Mouse (Mus musculus): ENCODE results near the gene Lgr6.
A peak's percentile ranks its signal among the peaks of the same experiment; 100 is the strongest.

The Lgr6 gene

GRCm38 (mm10) chr1:135060174-135060573 lies 44.9 kb downstream of the Lgr6 start:
- Histone ChIP-seq H3K36me3 (ENCODE audit: insufficient read depth, low read length) (no peaks in the 10 kb centered on the region), H3K4me3 (replicated peaks; ENCODE audit: low read length) (no peak overlapping the region), H3K27me3 (ENCODE audit: insufficient read depth, low read length) (peaks cover 12% of the 10 kb centered on the region), H3K9me3 (ENCODE audit: low read length) (peaks cover 17% of the 10 kb centered on the region), H3K4me1 (replicated peaks; ENCODE audit: low read depth, low read length) (no peaks in the 10 kb centered on the region; the same call in 1 of the 2 replicates)
- TF ChIP-seq POU5F1 (IDR thresholded peaks at IDR 0.05; ENCODE audit: borderline replicate concordance, low read length) = no peak
- no peak for TF ChIP-seq CTCF (conservative IDR thresholded peaks at IDR 0.05; ENCODE audit: low read length)
- no peak for TF ChIP-seq NANOG (IDR thresholded peaks at IDR 0.05; ENCODE audit: borderline replicate concordance, low read length)

GRCm38 (mm10) chr1:135056901-135057300 lies 48.2 kb downstream of the Lgr6 start:
- H3K4me3 ChIP-seq (replicated peaks; ENCODE audit: low read length) = no peak overlapping the region
- peaks cover 15% of the 10 kb centered on the region for H3K27me3 ChIP-seq (ENCODE audit: insufficient read depth, low read length)
- H3K36me3 ChIP-seq (ENCODE audit: insufficient read depth, low read length) = no peaks in the 10 kb centered on the region
- H3K9me3 ChIP-seq (ENCODE audit: low read length) = peaks cover 17% of the 10 kb centered on the region
- H3K4me1 ChIP-seq (replicated peaks; ENCODE audit: low read depth, low read length) = no peaks in the 10 kb centered on the region
- TF ChIP-seq CTCF (conservative IDR thresholded peaks at IDR 0.05; ENCODE audit: low read length) (no peak), NANOG (IDR thresholded peaks at IDR 0.05; ENCODE audit: borderline replicate concordance, low read length) (no peak), POU5F1 (IDR thresholded peaks at IDR 0.05; ENCODE audit: borderline replicate concordance, low read length) (no peak)

- H3K4me3 ChIP-seq (replicated peaks; ENCODE audit: low read length) = no peak overlapping the region
- peaks cover 12% of the 10 kb centered on the region for H3K9me3 ChIP-seq (ENCODE audit: low read length)
- TF ChIP-seq NANOG (IDR thresholded peaks at IDR 0.05; ENCODE audit: borderline replicate concordance, low read length) (no peak), POU5F1 (IDR thresholded peaks at IDR 0.05; ENCODE audit: borderline replicate concordance, low read length) (no peak), CTCF (conservative IDR thresholded peaks at IDR 0.05; ENCODE audit: low read length) (no peak)
- no peaks in the 10 kb centered on the region for H3K36me3 ChIP-seq (ENCODE audit: insufficient read depth, low read length)
- H3K4me1 ChIP-seq (replicated peaks; ENCODE audit: low read depth, low read length) = no peaks in the 10 kb centered on the region
- H3K27me3 ChIP-seq (ENCODE audit: insufficient read depth, low read length) = peaks cover 19% of the 10 kb centered on the region
These were observed 51.0 kb downstream of the Lgr6 start for GRCm38 (mm10) chr1:135054121-135054520.

- no peaks in the 10 kb centered on the region for H3K36me3 ChIP-seq (ENCODE audit: insufficient read depth, low read length)
- TF ChIP-seq POU5F1 (IDR thresholded peaks at IDR 0.05; ENCODE audit: borderline replicate concordance, low read length) (no peak), CTCF (conservative IDR thresholded peaks at IDR 0.05; ENCODE audit: low read length) (no peak), NANOG (IDR thresholded peaks at IDR 0.05; ENCODE audit: borderline replicate concordance, low read length) (no peak)
- no peak overlapping the region for H3K4me3 ChIP-seq (replicated peaks; ENCODE audit: low read length)
- no peaks in the 10 kb centered on the region for H3K9me3 ChIP-seq (ENCODE audit: low read length)
- H3K4me1 ChIP-seq (replicated peaks; ENCODE audit: low read depth, low read length) = no peaks in the 10 kb centered on the region
- H3K27me3 ChIP-seq (ENCODE audit: insufficient read depth, low read length) = peaks cover 10% of the 10 kb centered on the region; the same call in 1 of the 2 replicates
These were observed 60.6 kb downstream of the Lgr6 start for GRCm38 (mm10) chr1:135044439-135044838.

GRCm38 (mm10) chr1:135036297-135036696 lies 68.8 kb downstream of the Lgr6 start:
- H3K36me3 ChIP-seq (ENCODE audit: insufficient read depth, low read length) = no peaks in the 10 kb centered on the region
- no peak for TF ChIP-seq POU5F1 (IDR thresholded peaks at IDR 0.05; ENCODE audit: borderline replicate concordance, low read length)
- TF ChIP-seq CTCF (conservative IDR thresholded peaks at IDR 0.05; ENCODE audit: low read length) = no peak
- TF ChIP-seq NANOG (IDR thresholded peaks at IDR 0.05; ENCODE audit: borderline replicate concordance, low read length) = no peak
- peaks cover 3% of the 10 kb centered on the region; the same call in 1 of the 2 replicates for H3K4me1 ChIP-seq (replicated peaks; ENCODE audit: low read depth, low read length)
- H3K4me3 ChIP-seq (replicated peaks; ENCODE audit: low read length) = no peak overlapping the region
- H3K9me3 ChIP-seq (ENCODE audit: low read length) = no peaks in the 10 kb centered on the region
- peaks cover 17% of the 10 kb centered on the region; the same call in 1 of the 2 replicates for H3K27me3 ChIP-seq (ENCODE audit: insufficient read depth, low read length)

GRCm38 (mm10) chr1:135032658-135033057 lies 72.4 kb downstream of the Lgr6 start:
- H3K36me3 ChIP-seq (ENCODE audit: insufficient read depth, low read length) = no peaks in the 10 kb centered on the region
- no peak for TF ChIP-seq NANOG (IDR thresholded peaks at IDR 0.05; ENCODE audit: borderline replicate concordance, low read length)
- TF ChIP-seq POU5F1 (IDR thresholded peaks at IDR 0.05; ENCODE audit: borderline replicate concordance, low read length) = no peak
- TF ChIP-seq CTCF (conservative IDR thresholded peaks at IDR 0.05; ENCODE audit: low read length) = no peak
- peak overlapping the region; percentile 26; the same call in 1 of the 2 replicates for H3K4me3 ChIP-seq (replicated peaks; ENCODE audit: low read length)
- H3K27me3 ChIP-seq (ENCODE audit: insufficient read depth, low read length) = peaks cover 10% of the 10 kb centered on the region; the same call in 1 of the 2 replicates
- H3K4me1 ChIP-seq (replicated peaks; ENCODE audit: low read depth, low read length) = peaks cover 5% of the 10 kb centered on the region; the same call in 1 of the 2 replicates
- 0 out of 2 replicates have a peak, but pooled peaks cover 6% of the 10 kb centered on the region for H3K9me3 ChIP-seq (ENCODE audit: low read length)

GRCm38 (mm10) chr1:135030121-135030520 lies 75.0 kb downstream of the Lgr6 start:
- Histone ChIP-seq H3K36me3 (ENCODE audit: insufficient read depth, low read length) (no peaks in the 10 kb centered on the region), H3K9me3 (ENCODE audit: low read length) (0 out of 2 replicates have a peak, but pooled peaks cover 7% of the 10 kb centered on the region), H3K4me1 (replicated peaks; ENCODE audit: low read depth, low read length) (peaks cover 5% of the 10 kb centered on the region; the same call in 1 of the 2 replicates), H3K4me3 (replicated peaks; ENCODE audit: low read length) (no peak overlapping the region), H3K27me3 (ENCODE audit: insufficient read depth, low read length) (peaks cover 8% of the 10 kb centered on the region; the same call in 1 of the 2 replicates)
- no peak for TF ChIP-seq NANOG (IDR thresholded peaks at IDR 0.05; ENCODE audit: borderline replicate concordance, low read length)
- TF ChIP-seq CTCF (conservative IDR thresholded peaks at IDR 0.05; ENCODE audit: low read length) = 0 out of 2 replicates have a peak, but pooled peaks have one; percentile 15

GRCm38 (mm10) chr1:135026275-135026674 lies 78.8 kb downstream of the Lgr6 start:
- H3K4me1 ChIP-seq (replicated peaks; ENCODE audit: low read depth, low read length) = 0 out of 2 replicates have a peak, but pooled peaks cover 2% of the 10 kb centered on the region
- H3K4me3 ChIP-seq (replicated peaks; ENCODE audit: low read length) = no peak overlapping the region
- 0 out of 2 replicates have a peak, but pooled peaks cover 4% of the 10 kb centered on the region for H3K27me3 ChIP-seq (ENCODE audit: insufficient read depth, low read length)
- 0 out of 2 replicates have a peak, but pooled peaks cover 7% of the 10 kb centered on the region for H3K9me3 ChIP-seq (ENCODE audit: low read length)
- TF ChIP-seq CTCF (conservative IDR thresholded peaks at IDR 0.05; ENCODE audit: low read length) (no peak), POU5F1 (IDR thresholded peaks at IDR 0.05; ENCODE audit: borderline replicate concordance, low read length) (no peak), NANOG (IDR thresholded peaks at IDR 0.05; ENCODE audit: borderline replicate concordance, low read length) (no peak)
- no peaks in the 10 kb centered on the region for H3K36me3 ChIP-seq (ENCODE audit: insufficient read depth, low read length)

All from E14TG2a.4 (cell line).